Mouse (Mus musculus) B cell, adult 62 days (primary cell): ENCODE results near the gene Chrna4. TPM values are rescaled to one million over a fixed set of nuclear protein-coding genes. Genes with fewer than 3 reads are reported as not detected.

Experiments used
- total RNA-seq: library from RNA; stranded (reverse); gene quantifications from 4 replicates; pipeline ENCODE4 v1.2.4, GENCODE M21; 2023

The Chrna4 gene
- total RNA-seq: not detected in 4 replicates

GRCm38 (mm10) chr2:181043437-181043836 lies at the start of gene Chrna4:
Gene Chrna4 (minus strand): TSS chr2:181043546.

DNA sequence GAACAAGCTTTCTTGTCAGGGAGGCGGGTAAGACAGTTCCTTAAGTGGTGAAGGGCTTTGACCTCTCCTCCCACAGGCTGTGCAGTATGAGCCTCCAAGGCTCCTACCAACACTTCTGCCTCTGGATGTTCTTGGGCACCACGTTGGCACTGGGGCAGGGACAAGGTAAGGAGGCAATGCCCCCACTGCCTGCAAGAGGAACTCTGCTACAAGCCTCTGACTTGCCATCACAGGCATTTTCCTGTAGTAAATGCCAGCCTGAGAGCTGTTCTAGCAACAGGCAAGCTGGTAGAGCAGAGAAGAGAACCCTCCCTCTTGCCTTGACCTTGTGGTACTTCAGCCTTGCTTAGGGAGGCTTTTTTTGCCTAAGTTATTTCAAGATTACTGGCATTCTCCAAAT lies 56.9 kb downstream of the Chrna4 start, which contains the start of gene Col20a1:
Gene Col20a1 (plus strand): TSS at position 87 of the 400 bp plus-strand sequence.

Other genes with a start within 250 kb of the Chrna4 start
- gene Ythdf1, start 122.6 kb downstream of the Chrna4 start, total RNA-seq: 79.1 to 96.9 TPM (median 86.7 TPM) in 4 replicates
- gene Birc7, start 114.5 kb downstream of the Chrna4 start, total RNA-seq: not detected in 4 replicates
- not detected in 4 replicates for gene Nkain4, start 88.8 kb downstream of the Chrna4 start, total RNA-seq
- gene Arfgap1, start 76.3 kb downstream of the Chrna4 start, total RNA-seq: 69.0 to 94.6 TPM (median 78.9 TPM) in 4 replicates
- 1.8 to 3.8 TPM (median 3.3 TPM) in 4 replicates for gene Col20a1, start 57.0 kb downstream of the Chrna4 start, total RNA-seq
- not detected in 4 replicates for gene Kcnq2, start 91.8 kb upstream of the Chrna4 start, total RNA-seq
- not detected in 4 replicates for gene Eef1a2, start 113.5 kb upstream of the Chrna4 start, total RNA-seq
- gene Ppdpf, start 143.7 kb upstream of the Chrna4 start, total RNA-seq: 162 to 180 TPM (median 170 TPM) in 4 replicates
- 0.21 to 0.72 TPM (median 0.36 TPM) in 4 replicates for gene Ptk6, start 159.2 kb upstream of the Chrna4 start, total RNA-seq
- 3.1 to 5.0 TPM (median 4.4 TPM) in 4 replicates for gene Srms, start 169.6 kb upstream of the Chrna4 start, total RNA-seq
- 0.49 to 1.2 TPM (median 0.50 TPM) in 3 of 4 replicates, not detected in the other for gene Fndc11, start 176.5 kb upstream of the Chrna4 start, total RNA-seq
- gene Helz2, start 198.5 kb upstream of the Chrna4 start, total RNA-seq: 342 to 369 TPM (median 351 TPM) in 4 replicates
- gene Gmeb2, start 244.5 kb upstream of the Chrna4 start, total RNA-seq: 53.9 to 59.9 TPM (median 57.6 TPM) in 4 replicates